Mouse (Mus musculus) embryo, embryonic 11 days (tissue): ENCODE measurements around the gene Polr3gl.
A peak's percentile ranks its signal among the peaks of the same experiment; 100 is the strongest.

ENCODE experiments used
- DNase-seq: peaks from one replicate; pipeline ENCODE4 v3.0.0-alpha.2; 2015

Gene Polr3gl

DNA sequence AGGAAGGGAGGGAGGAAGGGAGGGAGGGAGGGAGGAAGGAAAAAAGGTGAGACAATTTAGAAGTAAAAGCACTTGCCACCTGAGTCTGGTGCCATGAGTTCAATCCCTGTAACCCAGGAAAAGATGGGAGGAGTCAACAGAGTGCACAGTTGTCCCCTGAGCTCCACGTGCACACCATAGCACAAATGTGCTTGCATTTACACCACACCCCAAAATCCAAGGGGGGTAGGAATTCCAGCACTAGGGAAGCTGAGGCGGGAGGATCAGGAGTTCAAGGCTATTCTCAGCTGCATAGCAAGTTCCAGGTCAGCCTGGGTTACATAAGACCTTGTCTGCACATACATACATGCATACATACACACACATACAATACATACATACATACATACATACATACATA, 22.6 kb downstream of the Polr3gl start:
- DNase-seq = no peak

- no peak for DNase-seq
These were observed 23.3 kb downstream of the Polr3gl start for GRCm38 (mm10) chr3:96570643-96571042.

DNA sequence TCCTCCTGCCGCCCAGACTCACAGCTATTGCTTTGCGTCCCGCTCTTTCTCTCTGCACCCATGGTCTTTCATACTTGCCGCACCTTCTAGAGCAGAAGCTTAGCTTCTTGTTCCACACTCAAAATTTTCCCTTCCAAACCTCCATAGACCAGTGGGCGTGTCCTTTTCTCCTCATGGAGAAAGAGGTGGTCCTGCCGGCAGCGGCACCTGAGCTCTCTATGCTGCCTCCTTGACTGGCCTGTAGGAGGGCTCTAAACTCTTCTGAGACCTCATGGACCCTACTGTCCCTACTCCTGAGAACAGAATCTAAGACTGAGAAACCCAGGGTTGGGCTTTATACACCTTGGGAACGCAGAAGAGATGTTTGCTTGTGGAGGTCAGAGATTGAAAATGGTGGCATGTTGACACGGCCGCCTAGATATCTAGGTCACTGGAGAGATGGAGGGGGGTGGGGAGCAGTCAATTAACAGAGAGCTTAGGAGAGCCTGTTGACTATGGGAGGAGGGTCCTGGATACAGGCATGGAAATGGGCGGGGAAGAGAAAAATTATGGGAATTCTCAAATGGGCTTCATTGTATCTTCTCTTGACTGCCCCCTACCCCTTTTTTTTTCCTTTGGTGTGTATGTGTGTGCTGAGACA, 23.9 kb downstream of the Polr3gl start:
- DNase-seq = no peak

DNA sequence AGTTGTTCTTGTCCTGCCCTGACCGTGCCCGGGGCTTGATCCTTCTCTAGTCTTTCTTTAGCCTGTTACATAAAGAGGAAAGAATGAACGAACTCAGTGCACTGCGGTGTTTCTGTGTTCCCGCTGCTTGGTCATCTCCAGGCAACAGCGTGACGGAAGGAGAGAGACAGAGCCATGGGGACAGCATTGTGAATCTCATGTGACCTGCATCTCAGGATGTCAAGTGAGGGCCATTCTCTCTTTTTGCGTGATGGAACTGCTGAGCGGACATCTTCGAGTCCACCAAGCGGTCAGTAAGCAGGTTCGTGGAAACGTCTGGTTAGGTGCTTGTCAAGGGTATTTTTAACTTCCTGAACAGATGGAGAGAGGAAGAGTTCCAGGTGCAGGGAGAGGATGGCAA, 24.5 kb downstream of the Polr3gl start:
- DNase-seq = no peak

- no peak for DNase-seq
These were observed 25.4 kb downstream of the Polr3gl start for GRCm38 (mm10) chr3:96568605-96569004.

GRCm38 (mm10) chr3:96566661-96567450, 27.1 kb downstream of the Polr3gl start:
- no peak for DNase-seq

DNA sequence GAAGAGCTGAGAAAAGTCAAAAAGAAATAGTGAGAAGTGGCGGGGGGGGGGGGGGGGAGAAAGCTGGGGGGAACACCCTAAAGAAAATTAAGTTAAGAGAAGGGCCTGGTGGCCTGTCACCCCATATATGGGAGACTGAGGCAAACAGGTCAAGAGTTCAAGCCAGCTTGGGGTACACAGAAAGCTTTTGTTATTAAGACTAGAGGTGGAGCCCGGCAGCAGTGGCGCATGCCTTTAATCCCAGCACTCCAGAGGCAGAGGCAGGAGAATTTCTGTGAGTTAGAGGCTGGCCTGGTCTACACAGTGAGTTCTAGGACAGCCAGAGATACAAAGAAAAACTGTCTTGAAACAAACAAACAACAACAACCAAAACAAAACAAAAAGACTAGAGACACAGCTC, 28.9 kb downstream of the Polr3gl start:
- DNase-seq = no peak

GRCm38 (mm10) chr3:96564633-96565032, 29.3 kb downstream of the Polr3gl start:
- DNase-seq = no peak

DNA sequence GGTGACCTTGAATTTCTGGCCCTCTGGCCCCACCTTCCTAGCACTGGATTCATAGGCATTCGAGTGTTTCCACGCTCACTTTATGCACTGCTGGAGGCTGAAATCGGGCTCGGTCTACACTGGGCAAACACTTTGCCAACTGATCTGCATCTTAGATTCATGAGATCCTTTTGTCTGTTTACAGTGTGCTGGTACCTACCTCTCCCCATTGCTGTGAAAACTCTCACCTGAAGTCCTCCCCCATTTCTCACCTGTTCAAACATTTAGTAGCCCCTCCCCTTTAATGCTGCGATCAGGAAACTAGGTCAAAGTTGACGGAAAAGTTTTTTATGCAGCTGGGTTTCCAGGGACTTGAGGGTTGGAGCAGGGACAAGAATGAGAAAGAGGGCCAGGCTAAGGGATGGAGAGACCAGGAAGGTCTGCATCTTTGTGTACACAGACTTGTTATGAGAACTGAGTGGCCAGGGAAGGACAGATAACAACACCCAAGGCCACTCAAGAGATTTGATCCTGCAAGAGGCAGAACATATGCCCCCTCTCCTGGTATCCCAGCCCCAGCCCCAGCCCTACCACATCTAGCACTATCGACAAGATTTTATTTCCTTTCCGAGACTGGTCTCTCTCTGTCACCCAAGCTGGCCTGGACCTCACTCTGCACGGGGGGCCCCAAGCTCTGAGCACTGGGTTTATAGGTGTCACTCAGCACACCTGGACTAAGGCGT, 29.9 kb downstream of the Polr3gl start:
- no peak for DNase-seq

DNA sequence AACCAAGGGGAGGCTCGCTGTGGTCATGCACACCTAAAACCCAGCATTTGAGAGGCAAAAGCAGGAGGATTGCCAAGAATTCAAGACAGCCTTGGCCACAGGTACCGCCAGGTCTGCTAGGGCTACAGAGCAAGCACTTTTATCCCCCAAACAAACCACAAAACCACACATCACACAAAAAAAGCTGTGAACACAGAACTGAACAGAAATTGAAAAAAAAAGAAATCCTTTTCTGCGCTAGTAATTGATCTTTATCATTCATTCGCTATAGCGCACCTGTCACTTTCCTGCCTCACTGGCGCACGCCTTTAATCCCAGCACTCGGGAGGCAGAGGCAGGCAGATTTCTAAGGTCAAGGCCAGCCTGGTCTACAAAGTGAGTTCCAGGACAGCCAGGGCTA, 30.7 kb downstream of the Polr3gl start:
- no peak for DNase-seq

- no peak for DNase-seq
These were observed 31.9 kb downstream of the Polr3gl start for GRCm38 (mm10) chr3:96561946-96562681.

DNA sequence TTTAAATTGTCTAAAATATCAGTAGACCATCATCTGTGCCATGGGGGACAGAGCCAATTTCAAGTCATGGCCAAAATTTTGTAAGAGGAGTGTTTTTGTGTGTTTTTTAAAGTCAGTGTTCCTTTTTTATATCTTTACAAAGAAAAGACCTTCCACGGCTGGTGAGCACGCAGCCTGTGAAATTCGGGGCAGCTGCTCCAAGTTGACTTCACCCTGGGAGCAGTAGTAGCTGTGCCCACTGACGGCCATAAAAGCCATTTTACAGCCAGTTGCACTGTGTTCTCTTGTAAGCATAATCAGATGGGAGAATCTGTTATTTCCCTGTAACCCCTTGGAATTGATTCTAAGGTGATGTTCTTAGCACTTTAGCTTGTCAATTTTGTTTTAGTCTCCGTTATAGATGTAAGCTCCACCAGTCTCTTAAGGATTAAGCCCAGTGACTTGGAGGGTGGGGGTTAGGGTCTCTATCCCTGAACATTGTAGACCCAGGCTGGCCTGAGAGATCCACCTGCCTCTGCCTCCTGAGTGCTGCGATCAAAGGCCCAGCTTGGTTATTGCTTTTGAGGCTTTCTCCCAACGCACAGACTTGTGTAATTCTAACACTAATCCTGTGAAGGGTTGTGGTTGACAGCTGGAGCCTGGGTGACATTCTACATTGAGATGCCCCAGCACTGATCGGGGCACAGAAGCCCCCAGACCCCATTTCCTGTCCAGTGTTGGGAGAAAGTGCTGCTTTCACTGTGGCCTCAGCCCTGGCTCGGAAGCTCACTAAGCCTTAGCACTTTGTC, 32.9 kb downstream of the Polr3gl start:
- DNase-seq = no peak

GRCm38 (mm10) chr3:96559911-96560850, 33.8 kb downstream of the Polr3gl start:
- no peak for DNase-seq

- no peak for DNase-seq
These were observed 34.5 kb downstream of the Polr3gl start for GRCm38 (mm10) chr3:96559398-96559910.

GRCm38 (mm10) chr3:96558668-96559196, 35.2 kb downstream of the Polr3gl start:
- DNase-seq = no peak

DNA sequence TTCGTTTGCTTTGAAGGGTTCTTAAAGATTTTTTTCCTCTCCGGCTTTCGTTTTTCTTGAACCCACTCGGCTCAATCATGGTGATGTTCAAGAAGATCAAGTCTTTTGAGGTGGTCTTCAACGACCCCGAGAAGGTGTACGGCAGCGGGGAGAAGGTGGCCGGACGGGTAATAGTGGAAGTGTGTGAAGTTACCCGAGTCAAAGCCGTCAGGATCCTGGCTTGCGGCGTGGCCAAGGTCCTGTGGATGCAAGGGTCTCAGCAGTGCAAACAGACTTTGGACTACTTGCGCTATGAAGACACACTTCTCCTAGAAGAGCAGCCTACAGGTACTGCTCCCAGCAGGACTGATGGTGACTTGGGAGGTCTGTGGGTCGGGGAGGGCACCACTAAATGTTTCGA, 35.8 kb downstream of the Polr3gl start:
- peak; percentile 39 for DNase-seq

GRCm38 (mm10) chr3:96557694-96558093, 36.3 kb downstream of the Polr3gl start, which contains the start of gene Txnip:
Gene Txnip, plus strand, starts transcription at chr3:96557957.
- peak; percentile 100 for DNase-seq

- peak; percentile 37 for DNase-seq
These were observed 37.0 kb downstream of the Polr3gl start for GRCm38 (mm10) chr3:96556651-96557635.

DNA sequence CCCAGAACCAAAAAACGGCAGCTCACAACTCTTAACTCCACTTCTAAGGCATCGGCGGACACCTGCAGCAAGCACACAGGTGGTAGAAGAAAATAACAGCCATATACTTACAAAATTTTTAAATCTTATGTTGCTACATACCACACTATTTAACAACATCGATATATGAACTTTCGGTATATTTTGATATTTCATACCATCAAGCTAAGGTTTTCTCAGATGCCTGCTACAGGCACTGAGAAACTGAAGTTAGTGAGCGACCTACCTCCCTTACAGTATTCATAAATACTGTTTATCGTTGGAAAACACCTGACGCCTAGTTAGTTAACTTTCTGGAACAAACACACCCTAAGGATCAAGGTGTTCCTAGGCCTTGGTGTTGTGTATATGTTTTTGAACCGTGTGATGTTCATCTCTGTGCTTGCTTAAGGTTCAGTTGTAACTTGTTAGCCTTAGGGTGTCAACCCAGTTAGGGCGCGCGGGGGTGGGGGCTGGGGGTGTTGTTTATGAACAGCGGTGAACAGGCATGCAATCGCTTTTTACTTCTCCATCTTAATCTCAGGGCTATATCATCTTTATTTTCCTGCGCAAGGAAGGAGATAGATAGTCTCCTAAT, 37.9 kb downstream of the Polr3gl start:
- DNase-seq = no peak
